Mouse (Mus musculus) thymus, postnatal 25 days (tissue): ENCODE data around the gene Elmo1.

Source experiments
- DNase-seq: peaks from one replicate; pipeline ENCODE4 v3.0.0; 2022

Gene Elmo1

DNA sequence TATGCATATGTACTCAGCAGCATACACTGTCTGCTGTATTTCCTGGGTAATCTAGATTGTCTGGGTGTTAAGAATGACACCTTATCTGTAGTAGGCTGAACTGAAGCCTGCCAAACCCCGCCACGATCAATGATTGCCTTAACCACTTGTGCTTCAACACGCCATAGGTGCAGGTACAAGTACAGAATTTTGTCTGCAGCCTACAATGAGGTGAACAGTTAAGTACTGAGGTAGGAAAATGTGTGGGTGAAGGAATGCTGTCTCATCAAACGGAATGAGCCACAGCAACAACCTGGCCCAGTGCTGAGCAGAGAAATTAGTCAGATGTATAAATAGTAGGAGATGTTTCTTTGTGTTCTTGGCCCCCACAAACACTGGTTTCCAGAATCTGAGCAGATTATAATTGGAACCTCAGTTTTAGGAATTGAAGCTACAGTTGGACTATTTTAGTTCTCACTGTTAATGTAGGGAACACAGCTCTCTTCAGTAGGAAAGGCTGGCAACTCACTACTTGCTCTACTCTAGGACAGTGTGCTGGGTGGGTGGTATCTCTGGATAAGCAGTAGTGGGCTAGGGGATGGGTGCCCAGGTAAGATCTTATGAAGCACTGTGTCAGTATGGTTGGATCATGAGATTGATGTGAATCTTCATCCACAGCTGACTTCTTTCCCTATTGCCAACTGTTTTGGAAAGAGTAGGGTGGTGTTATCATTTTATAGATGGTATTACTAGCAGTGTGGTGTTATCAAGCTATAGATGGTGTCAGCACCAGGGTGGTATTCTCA lies 4.7 kb downstream of the Elmo1 start:
- DNase-seq, result peak; percentile 22

DNA sequence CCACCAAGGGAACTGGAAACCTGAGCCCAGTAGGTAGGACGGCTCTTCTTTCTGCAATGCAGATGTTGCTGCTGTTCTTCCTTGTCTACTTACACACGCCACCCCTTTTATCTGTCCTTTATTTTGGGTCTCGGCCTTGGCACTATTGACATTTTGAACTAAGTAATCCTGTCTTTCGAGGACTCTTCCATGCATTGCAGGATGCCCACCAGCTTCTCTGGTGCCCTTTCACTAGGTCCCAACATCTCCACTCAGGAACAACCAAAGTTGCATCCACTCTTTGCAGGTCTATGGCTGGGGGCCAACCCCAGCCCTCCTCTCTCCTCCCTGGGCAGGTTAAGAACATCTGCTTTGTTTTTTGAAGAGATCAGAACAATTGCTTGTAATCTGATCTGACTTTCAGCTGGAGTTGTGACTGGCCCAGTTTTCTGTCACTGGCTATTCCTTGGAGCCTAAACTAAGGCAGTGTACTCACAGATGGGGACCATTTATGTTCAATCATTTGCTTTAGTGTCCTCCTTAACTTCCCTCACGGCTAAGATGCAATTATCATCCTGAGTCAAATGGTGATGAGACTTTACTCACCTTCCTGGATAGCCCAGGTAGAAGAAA lies 6.7 kb downstream of the Elmo1 start:
- DNase-seq, result no peak

GRCm38 (mm10) chr13:20097934-20098593 lies 7.7 kb downstream of the Elmo1 start:
- peak; percentile 20 for DNase-seq

DNA sequence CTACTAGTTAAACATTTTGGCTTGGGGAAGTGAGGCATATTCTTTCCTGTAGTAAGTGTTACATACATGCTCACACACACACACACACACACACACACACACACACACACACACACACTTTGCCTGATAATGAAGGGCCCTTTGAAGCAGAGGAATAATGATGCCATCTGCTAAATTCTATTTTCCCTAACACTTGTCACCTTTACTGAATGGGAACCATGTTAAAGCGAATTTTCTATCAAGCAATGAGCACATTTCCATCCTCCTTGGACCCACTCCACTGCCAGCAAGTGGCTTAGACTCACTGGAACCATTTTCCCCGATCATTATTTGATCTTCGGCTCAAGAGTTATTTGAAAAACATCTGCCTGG lies 8.2 kb downstream of the Elmo1 start:
- no peak for DNase-seq

DNA sequence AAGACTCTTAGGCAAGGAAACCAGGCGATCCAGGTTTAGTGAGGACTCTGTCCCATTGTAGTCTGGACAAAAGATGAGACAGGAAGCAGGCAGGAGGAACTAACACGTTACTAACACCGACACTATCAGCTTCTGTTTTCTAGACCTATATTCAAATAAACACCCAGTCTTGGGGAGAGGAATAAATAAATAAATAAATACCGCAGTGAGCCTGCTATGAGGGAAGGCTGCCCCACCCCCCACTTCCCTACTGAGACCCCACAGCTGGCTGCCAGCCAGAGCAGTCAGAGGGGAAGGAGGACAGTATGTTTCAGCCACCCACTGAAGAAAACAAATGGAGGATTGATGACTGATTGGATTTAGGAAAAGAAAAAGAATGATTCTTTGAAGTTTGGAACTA lies 9.2 kb downstream of the Elmo1 start:
- no peak for DNase-seq

- DNase-seq, result no peak
Observed at GRCm38 (mm10) chr13:20100357-20100756, 10.0 kb downstream of the Elmo1 start.

- DNase-seq, result no peak
Observed at GRCm38 (mm10) chr13:20101691-20102090, 11.3 kb downstream of the Elmo1 start.

- DNase-seq, result no peak
Observed at GRCm38 (mm10) chr13:20104791-20105190, 14.4 kb downstream of the Elmo1 start.

GRCm38 (mm10) chr13:20105996-20106395 lies 15.6 kb downstream of the Elmo1 start:
- no peak for DNase-seq

GRCm38 (mm10) chr13:20107953-20108498 lies 17.6 kb downstream of the Elmo1 start:
- DNase-seq, result no peak

DNA sequence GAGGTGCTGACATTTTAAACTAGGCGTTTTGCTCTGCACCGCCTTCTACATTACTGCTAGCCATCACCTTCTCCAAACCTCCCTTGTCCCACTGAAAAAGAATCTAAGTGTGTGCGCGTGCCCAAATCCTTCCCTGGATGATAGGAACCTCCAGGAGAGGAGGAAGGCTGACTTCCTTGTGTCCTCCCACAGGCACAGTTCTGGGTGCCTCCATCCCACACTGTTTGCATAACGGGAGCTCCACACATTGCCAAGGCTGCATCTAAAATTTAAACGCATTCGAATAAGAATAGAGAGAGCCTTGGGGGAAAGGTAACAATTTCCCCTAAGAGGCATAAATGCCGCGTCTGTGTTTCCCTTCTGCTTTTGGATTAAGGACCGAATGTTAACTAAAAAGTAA lies 18.6 kb downstream of the Elmo1 start:
- DNase-seq, result no peak

GRCm38 (mm10) chr13:20109446-20109845 lies 19.1 kb downstream of the Elmo1 start:
- no peak for DNase-seq

- DNase-seq, result no peak
Observed at GRCm38 (mm10) chr13:20109987-20110680, 19.7 kb downstream of the Elmo1 start.

DNA sequence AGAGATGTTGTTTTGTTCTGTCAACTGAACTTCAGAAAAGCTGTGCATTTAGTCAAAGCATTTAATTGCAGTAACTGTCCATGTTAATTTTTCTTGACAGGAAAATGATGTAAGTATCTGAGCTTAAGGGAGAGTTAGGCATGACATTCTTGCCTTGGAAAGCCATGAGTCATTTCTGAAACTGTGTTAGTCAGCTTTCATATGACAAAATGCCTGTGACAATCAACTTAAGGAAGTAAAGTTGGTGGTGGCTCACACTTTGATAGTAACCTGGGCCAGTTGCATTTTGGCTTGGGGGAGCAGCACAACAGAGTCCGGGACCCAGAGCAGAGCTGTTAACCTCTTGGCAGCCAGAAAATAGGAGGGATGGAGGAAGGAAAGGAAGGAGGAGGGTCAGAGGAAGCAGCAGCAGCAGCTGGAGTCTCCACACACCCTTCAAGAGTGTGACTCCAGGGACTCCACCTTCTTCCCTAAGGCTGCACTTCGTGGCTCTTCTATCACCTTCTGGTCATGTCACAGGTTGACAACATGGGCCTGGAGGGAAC lies 20.9 kb downstream of the Elmo1 start:
- DNase-seq, result no peak

GRCm38 (mm10) chr13:20115131-20115907 lies 24.9 kb downstream of the Elmo1 start:
- DNase-seq, result no peak

GRCm38 (mm10) chr13:20116019-20116418 lies 25.6 kb downstream of the Elmo1 start:
- DNase-seq, result no peak

DNA sequence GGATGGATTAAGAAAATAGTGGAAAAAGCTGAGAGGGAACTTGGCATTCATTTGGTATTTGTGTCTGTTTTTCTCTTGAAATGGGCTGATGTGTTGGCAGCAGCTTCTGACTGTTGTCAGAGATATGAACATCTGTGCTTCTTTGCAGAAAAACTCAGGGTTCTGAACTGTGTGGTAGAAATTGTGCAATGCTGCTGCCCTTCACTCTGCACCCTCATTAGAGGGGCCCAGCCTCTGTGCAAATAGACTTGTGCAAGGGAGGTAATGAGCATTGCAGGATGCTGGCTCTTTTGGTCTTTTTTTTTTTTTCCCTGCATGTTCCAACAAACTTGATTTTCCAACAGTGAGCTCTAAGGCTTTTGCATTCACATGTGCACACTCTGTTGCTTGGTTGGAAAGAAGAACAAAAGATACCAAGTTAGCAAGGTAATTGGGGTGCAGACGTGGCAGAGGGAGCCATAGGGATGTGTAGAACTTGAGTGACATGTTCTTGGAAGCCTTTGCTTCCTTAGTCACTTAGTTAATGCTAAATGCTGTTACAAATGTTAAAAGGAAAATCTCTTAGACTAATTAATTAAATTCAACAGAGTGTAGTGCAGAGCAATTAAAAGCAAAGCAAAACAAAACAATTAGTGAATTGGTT lies 26.6 kb downstream of the Elmo1 start:
- no peak for DNase-seq

GRCm38 (mm10) chr13:20117691-20118090 lies 27.3 kb downstream of the Elmo1 start:
- no peak for DNase-seq

DNA sequence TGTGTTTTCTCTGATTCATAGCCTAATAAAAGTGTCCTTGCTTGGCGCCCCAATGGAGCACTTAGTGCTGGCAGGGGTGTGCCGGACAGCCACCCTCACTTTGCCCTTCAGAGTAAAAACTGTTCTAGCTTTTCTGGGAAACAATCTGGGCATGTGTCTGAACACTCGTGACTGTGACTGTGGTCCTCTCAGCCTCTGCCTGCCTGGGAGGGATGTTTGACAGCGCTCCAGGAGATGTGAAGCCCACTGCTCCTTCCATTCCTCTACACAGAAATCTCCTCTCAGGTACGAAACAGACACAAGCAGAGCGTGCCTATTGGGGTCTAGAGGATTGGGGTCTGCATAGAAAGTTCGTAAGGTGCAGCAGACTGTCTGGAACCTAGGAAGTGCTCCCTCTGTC lies 28.5 kb downstream of the Elmo1 start:
- DNase-seq, result no peak

- DNase-seq, result peak; percentile 38
Observed at GRCm38 (mm10) chr13:20120723-20121122, 30.3 kb downstream of the Elmo1 start.

- DNase-seq, result no peak
Observed at GRCm38 (mm10) chr13:20121385-20122043, 31.1 kb downstream of the Elmo1 start.
